Mouse (Mus musculus) cerebellum, adult 11 months (tissue): ENCODE measurements around the gene Baz2b.
"Not testable (repeated sequence)": the region's sequence is repeated elsewhere in the genome, so short reads cannot be mapped to it uniquely, and the experiment has no call there.

Experiments
- DNase-seq: peaks from one replicate; pipeline ENCODE4 v3.0.0; 2022

Baz2b gene

GRCm38 (mm10) chr2:60200051-60200562 is 9.5 kb downstream of the Baz2b start:
- no peak for DNase-seq

DNA sequence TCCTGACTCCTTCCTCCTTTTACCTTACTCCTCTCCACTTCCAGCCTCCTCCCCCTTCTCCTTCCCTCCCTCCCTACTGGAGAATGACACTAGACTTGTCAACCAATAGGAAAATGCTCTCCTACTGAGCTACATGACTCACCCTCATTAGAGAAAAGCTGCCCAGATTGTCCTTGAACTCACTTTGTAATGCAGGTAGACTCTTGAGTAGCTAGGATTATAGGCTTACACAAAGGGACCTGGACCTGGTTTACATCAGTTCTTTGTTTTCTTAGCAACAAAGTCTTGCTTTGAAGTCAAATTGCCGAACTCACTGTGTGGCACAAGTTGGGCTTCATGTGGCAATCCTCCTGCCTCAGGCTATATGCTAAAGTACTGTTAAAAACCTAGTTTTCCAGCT is 12.8 kb downstream of the Baz2b start:
- no peak for DNase-seq

GRCm38 (mm10) chr2:60181696-60182095 is 27.9 kb downstream of the Baz2b start:
- no peak for DNase-seq

- DNase-seq = no peak
Observed at GRCm38 (mm10) chr2:60177490-60177889, 32.1 kb downstream of the Baz2b start.

GRCm38 (mm10) chr2:60176087-60176486 is 33.6 kb downstream of the Baz2b start:
- no peak for DNase-seq

GRCm38 (mm10) chr2:60175078-60175477 is 34.6 kb downstream of the Baz2b start:
- DNase-seq = no peak

DNA sequence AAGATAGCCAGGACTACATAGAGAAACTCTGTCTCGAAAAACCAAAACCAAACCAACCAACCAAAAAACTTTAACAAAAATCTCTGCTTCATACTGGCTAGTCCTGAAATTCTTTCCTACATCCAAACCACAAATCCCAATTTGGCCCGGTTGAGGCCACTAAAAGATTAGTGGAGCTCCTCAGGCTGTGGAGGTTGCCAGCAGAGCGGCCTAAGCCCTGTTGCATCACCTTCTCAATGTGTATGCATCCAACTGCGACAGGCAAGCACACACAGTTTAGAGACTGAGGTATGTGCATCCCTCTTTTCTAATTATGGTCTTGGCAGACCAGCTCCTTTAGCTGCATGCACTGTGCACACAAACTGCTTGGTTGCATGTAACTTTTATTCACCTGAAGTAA is 36.0 kb downstream of the Baz2b start:
- DNase-seq = no peak

GRCm38 (mm10) chr2:60173190-60173589 is 36.4 kb downstream of the Baz2b start:
- no peak for DNase-seq

DNA sequence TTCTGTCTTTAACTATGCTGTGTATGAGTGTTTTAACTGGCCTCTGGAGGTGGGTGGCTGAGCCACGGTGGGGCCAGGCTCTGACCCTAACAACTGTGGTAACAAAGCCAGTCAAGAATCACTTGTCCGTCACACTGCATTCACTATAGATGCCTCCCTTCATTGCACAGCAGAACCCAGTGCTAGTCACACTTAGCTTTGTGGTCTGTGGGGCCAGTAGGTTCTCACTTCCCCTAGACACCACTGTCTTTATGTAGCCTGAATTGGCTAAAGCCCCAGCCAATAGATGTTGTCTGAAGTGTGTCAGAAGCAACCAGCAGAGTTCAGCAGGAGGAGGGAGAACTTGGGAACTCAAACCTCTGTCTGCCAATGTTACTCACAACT is 37.1 kb downstream of the Baz2b start:
- no peak for DNase-seq

DNA sequence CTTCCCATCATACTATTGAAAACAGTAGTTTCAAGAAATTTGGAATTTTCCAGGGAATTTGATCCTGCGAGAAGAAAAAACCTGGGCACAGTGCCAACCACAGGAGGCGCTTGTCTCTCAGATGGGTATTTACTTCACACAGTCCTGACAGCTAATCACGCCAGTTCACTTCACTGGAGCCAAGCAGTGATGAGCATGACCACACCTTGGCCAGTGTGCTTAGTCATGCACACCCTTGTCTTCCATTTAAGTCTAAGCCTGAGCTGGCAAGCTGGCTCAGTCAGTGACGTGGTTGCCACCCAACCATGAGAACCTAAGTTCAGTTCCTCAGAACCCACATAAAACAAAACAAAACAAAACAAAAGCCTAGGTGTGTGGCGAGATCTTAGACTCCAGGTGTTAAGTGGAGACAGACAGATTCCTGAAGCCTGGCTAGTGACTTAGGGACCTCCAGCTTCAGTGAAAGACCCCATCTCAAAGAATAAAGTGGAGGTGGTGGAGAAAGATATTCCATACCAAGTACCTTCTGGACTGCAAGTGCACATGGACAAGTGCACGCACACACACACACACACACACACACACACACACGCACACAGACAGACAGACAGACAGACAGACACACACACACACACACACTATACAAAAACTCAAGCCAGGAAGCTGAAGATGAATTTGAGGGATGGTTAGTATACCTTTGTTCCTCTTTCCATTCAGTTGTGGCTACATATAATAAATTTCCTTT is 37.7 kb downstream of the Baz2b start:
- DNase-seq = peak; percentile 9

- no peak for DNase-seq
Observed at GRCm38 (mm10) chr2:60166878-60167277, 42.8 kb downstream of the Baz2b start.

DNA sequence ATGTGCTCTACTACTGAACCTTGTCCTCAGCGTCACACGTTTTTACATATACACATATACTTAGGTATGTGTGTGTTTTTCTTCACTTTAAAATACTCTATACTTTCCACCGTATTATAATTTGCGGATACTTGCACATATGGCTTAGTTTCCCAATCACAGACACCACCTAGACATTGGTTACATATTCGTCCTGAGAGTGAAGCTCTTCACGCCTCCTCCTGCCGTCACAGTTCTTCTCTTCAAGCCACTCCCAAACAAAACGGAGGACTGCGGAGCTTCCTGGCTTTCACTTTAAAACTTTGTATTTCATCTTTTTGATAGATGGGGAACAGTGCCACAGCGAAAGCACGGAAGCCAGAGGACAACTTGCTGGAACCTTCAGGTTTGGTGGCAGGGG is 44.0 kb downstream of the Baz2b start:
- DNase-seq = no peak

DNA sequence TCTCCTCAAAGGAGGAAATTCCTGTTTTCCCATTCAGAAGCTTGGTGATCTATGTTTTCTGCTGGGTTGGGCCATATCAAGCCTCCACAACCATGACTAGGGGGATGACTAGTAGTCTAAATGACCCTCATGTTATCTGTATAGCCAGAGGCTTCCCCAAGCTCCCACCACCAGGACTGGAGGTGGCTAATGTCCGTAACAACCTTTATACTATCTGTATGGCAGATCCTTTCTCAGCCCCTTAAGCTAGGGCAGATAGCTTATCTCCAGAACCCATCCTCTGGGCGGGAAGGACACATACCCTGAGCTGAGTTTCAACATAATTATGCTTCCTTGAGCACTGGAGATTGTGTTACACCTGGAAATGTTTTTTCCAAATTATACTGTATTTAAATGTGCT is 45.9 kb downstream of the Baz2b start:
- no peak for DNase-seq

- DNase-seq = no peak
Observed at GRCm38 (mm10) chr2:60152481-60152880, 57.2 kb downstream of the Baz2b start.

- no peak for DNase-seq
Observed at GRCm38 (mm10) chr2:60148651-60149050, 61.0 kb downstream of the Baz2b start.

DNA sequence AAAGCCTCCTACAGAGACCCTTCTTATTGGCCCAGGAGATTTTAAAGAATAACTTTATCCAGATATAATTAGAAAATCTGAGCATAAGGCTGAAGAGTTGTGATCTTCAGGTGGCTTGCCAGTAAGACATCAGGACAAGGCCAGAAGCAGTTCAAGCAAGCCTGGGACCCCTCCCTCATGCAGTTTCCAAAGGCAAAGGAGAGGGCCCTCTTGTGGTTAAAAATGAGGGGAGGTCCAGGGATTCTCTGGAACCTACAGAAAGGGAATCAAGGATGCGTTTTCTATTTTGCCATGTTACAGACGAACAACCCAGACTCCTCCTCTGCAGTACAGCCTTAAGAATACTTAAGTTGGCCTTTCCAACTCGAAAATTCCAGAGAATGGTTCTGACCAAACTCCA is 62.2 kb downstream of the Baz2b start:
- DNase-seq = no peak

- no peak for DNase-seq
Observed at GRCm38 (mm10) chr2:60145742-60146141, 63.9 kb downstream of the Baz2b start.

DNA sequence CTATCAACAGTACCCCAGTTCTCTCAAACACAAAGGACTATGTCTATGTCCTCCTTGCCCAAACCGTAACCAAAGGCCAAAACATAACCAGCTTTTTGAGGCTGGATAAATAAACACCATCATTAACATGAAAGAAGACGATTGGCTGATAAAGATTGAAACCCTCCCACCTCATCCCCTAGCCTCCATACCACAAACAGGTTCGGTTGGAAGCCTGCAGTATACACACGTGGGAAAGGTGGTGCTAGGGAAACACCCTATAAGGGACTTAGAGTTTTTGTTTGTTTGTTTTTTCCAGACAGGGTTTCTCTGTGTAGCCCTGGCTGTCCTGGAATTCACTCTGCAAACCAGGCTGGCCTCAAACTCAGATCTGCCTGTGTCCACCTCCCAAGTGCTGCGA is 66.3 kb downstream of the Baz2b start:
- DNase-seq = no peak

DNA sequence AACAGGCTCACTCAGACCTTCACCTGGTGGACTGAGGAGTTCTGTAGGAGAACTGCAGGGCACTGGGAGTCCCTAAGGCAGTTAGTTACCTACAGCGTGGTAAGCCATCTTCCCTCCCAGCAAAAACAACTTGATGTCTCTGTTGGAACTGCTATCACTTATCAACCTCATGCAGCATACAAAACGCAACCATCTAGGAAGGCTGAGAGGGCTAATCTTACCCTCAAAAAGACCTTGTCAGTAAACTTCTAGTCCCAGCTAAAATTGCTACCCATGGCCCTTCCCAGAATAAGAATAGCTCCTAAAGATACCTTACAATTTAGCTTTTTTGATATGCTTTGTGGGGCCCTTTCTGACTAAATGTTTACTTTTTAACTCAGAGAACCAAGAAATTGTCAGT is 67.4 kb downstream of the Baz2b start:
- DNase-seq = no peak

GRCm38 (mm10) chr2:60138751-60139162 is 70.9 kb downstream of the Baz2b start:
- no peak for DNase-seq

- DNase-seq = no peak
Observed at GRCm38 (mm10) chr2:60135796-60136195, 73.8 kb downstream of the Baz2b start.

GRCm38 (mm10) chr2:60134958-60135357 is 74.7 kb downstream of the Baz2b start:
- DNase-seq = not testable (repeated sequence)

DNA sequence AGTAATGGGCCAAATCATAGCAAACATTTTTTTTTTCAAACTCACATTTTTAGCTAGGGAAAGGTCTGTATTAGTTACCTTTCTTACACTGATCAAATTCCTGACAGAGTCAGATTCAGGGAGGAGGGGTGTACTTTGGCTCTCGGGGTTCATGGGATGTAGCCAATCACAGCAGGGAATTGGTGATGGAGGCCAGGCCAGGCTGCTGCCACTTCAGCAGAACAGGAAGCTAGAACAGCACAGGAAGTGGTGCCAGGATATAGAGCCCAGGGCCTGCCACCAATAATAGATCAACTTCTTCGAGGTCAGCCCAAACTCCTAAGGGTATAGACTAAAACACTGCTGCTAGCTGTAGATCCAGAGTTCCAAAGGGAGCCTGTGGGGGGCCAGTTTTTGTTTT is 76.6 kb downstream of the Baz2b start:
- DNase-seq = peak; percentile 38

GRCm38 (mm10) chr2:60132269-60133042 is 77.2 kb downstream of the Baz2b start:
- peak; percentile 26 for DNase-seq
